Mouse (Mus musculus): Measurements from ENCODE around the gene Sept10. TPM values are rescaled to one million over a fixed set of nuclear protein-coding genes. Genes with fewer than 3 reads are reported as not detected.

The Sept10 gene
- total and polyA plus RNA-seq, 3 experiments: not detected

DNA sequence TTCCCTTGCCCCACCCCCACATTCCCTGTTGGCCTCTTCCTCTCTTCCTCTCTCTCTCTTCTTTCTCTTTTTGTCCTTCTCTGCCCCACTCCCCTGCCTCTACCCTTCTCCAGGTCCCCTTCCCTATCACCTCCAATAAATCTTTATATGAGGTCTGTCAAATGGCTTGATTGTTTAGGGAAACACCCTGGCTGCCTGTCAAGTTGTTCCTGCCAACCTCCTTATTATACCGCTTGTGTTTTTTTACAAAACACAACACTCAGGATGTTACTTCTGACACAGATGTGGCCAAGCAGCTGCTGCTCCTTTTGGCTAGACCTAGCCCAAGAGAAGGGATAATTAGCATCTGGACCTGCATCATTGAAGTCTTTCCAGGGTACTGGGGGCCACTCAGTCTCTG is 40.4 kb upstream of the Sept10 start:
- Histone ChIP-seq H3K27ac (ENCODE audit: control insufficient read depth, low read depth, low read length) (no peak overlapping the region), H3K4me3 (ENCODE audit: control insufficient read depth in 1 of 2, insufficient read depth in 1 of 2, low read depth in 2 of 2, low read length in 2 of 2) (no peak overlapping the region), H3K9ac (ENCODE audit: control insufficient read depth, low read depth, low read length, poor library complexity, severe bottlenecking) (no peak overlapping the region), H3K79me2 (ENCODE audit: control insufficient read depth, insufficient read depth, low read length, poor library complexity) (no peaks in the 10 kb centered on the region), H3K9me3 (replicated peaks; ENCODE audit: insufficient read depth, low read length) (no peaks in the 10 kb centered on the region), H3K27me3 (ENCODE audit: control insufficient read depth in 1 of 2, insufficient read depth in 2 of 2, low read length in 2 of 2) (no peaks in the 10 kb centered on the region; a peak in 2 of 4 replicates), H3K4me1 (ENCODE audit: control insufficient read depth in 1 of 2, insufficient read depth in 2 of 2, low read length in 2 of 2) (no peaks in the 10 kb centered on the region), H3K36me3 (ENCODE audit: control insufficient read depth in 1 of 2, insufficient read depth in 2 of 2, low read length in 2 of 2) (no peaks in the 10 kb centered on the region; a peak in 1 of 4 replicates)
- DNase-seq (ENCODE audit: low read depth, low spot score): no peak
- no peak for TF ChIP-seq RAD21 (IDR thresholded peaks at IDR 0.05; ENCODE audit: low read depth, low read length)
- TF ChIP-seq NRF1 (IDR thresholded peaks at IDR 0.05; ENCODE audit: insufficient read depth, low read depth, low read length, poor library complexity, severe bottlenecking): no peak
- no peak for TF ChIP-seq MEF2A (IDR thresholded peaks at IDR 0.05; ENCODE audit: extremely low read depth, insufficient replicate concordance, low read depth, low read length, poor library complexity, severe bottlenecking)
- no peak for TF ChIP-seq MYC (IDR thresholded peaks at IDR 0.05; ENCODE audit: low read depth, low read length)
- TF ChIP-seq JUND (IDR thresholded peaks at IDR 0.05; ENCODE audit: low read depth, low read length): no peak
- TF ChIP-seq UBTF (IDR thresholded peaks at IDR 0.05; ENCODE audit: borderline replicate concordance, insufficient read depth, low read depth, low read length): no peak
- TF ChIP-seq MXI1 (IDR thresholded peaks at IDR 0.05; ENCODE audit: low read depth, low read length): no peak
- TF ChIP-seq MAFK (IDR thresholded peaks at IDR 0.05; ENCODE audit: borderline replicate concordance, low read depth, low read length): no peak

DNA sequence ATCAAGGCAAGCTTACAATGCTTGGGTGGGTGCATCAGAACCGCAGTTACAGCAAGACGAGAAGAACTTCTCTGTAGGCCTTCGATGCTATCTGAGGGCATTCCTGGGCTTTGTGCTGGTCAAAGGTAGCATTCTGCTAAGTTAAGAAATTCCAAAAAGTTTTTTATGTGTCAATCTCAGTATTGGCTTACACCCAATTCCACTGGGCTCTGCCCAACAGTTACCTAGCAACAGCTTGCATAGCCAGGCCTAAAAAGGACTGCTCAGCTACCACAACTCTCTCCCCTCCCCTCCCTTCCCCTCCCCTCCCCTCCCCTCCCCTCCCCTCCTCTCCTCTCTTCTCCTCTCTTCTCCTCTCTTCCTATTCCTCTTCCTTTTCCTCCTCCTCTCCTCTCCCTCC is 40.0 kb upstream of the Sept10 start:
- Histone ChIP-seq H3K79me2 (ENCODE audit: control insufficient read depth, insufficient read depth, low read length, poor library complexity) (no peaks in the 10 kb centered on the region), H3K27me3 (ENCODE audit: control insufficient read depth in 1 of 2, insufficient read depth in 2 of 2, low read length in 2 of 2) (no peaks in the 10 kb centered on the region; a peak in 2 of 4 replicates), H3K36me3 (ENCODE audit: control insufficient read depth in 1 of 2, insufficient read depth in 2 of 2, low read length in 2 of 2) (no peaks in the 10 kb centered on the region; a peak in 1 of 4 replicates), H3K9ac (ENCODE audit: control insufficient read depth, low read depth, low read length, poor library complexity, severe bottlenecking) (no peak overlapping the region), H3K4me3 (ENCODE audit: control insufficient read depth in 1 of 2, insufficient read depth in 1 of 2, low read depth in 2 of 2, low read length in 2 of 2) (no peak overlapping the region), H3K4me1 (ENCODE audit: control insufficient read depth in 1 of 2, insufficient read depth in 2 of 2, low read length in 2 of 2) (no peaks in the 10 kb centered on the region), H3K9me3 (replicated peaks; ENCODE audit: insufficient read depth, low read length) (no peaks in the 10 kb centered on the region), H3K27ac (ENCODE audit: control insufficient read depth, low read depth, low read length) (no peak overlapping the region)
- TF ChIP-seq TAL1 (IDR thresholded peaks at IDR 0.05; ENCODE audit: low read length) (no peak), EP300 (IDR thresholded peaks at IDR 0.05; ENCODE audit: low read depth in 1 of 2, low read length in 2 of 2) (no peak), KAT2A (conservative IDR thresholded peaks at IDR 0.05; ENCODE audit: low read depth, low read length) (no peak), ZKSCAN1 (IDR thresholded peaks at IDR 0.05; ENCODE audit: low read depth, low read length) (no peak), GATA1 (IDR thresholded peaks at IDR 0.05; ENCODE audit: low read depth, low read length) (no peak), ZNF384 (IDR thresholded peaks at IDR 0.05; ENCODE audit: low read depth, low read length) (no peak), TCF12 (IDR thresholded peaks at IDR 0.05; ENCODE audit: low read depth, low read length) (no peak), MEF2A (IDR thresholded peaks at IDR 0.05; ENCODE audit: extremely low read depth, insufficient replicate concordance, low read depth, low read length, poor library complexity, severe bottlenecking) (no peak), BHLHE40 (IDR thresholded peaks at IDR 0.05; ENCODE audit: borderline replicate concordance, low read depth, low read length) (no peak), MAX (IDR thresholded peaks at IDR 0.05; ENCODE audit: low read length) (no peak), USF2 (IDR thresholded peaks at IDR 0.05; ENCODE audit: borderline replicate concordance in 1 of 2, insufficient read depth in 1 of 2, low read depth in 1 of 2, low read length in 2 of 2) (no peak), ZC3H11A (IDR thresholded peaks at IDR 0.05; ENCODE audit: low read depth, low read length) (no peak), ZMIZ1 (IDR thresholded peaks at IDR 0.05; ENCODE audit: low read depth, low read length) (no peak), UBTF (IDR thresholded peaks at IDR 0.05; ENCODE audit: borderline replicate concordance, insufficient read depth, low read depth, low read length) (no peak), CHD1 (IDR thresholded peaks at IDR 0.05; ENCODE audit: low read depth, low read length) (no peak), SMC3 (IDR thresholded peaks at IDR 0.05; ENCODE audit: low read depth, low read length) (no peak), NELFE (IDR thresholded peaks at IDR 0.05; ENCODE audit: low read depth, low read length) (no peak), MYC (IDR thresholded peaks at IDR 0.05; ENCODE audit: low read depth, low read length) (no peak), RCOR1 (IDR thresholded peaks at IDR 0.05; ENCODE audit: low read depth, low read length) (no peak)
- no peak for DNase-seq (ENCODE audit: low read depth, low spot score)
